Mouse (Mus musculus): ENCODE measurements around the gene Rassf5.

Rassf5 gene

GRCm38 (mm10) chr1:131257288-131257687 lies 12.2 kb upstream of the Rassf5 start:
- DNase-seq (ENCODE audit: low spot score): no peak

- DNase-seq (ENCODE audit: low spot score): peak; percentile 47
These were observed 7.6 kb upstream of the Rassf5 start for GRCm38 (mm10) chr1:131252516-131253250.

GRCm38 (mm10) chr1:131246433-131247395 lies 1.7 kb upstream of the Rassf5 start:
- peak; percentile 66 for DNase-seq (ENCODE audit: low spot score)

- peak; percentile 53 for DNase-seq (ENCODE audit: low spot score)
These were observed 868 bp upstream of the Rassf5 start for GRCm38 (mm10) chr1:131245926-131246325.

GRCm38 (mm10) chr1:131244536-131245088 lies 446 bp downstream of the Rassf5 start:
- no peak for DNase-seq (ENCODE audit: low spot score)

- DNase-seq (ENCODE audit: low spot score): no peak
These were observed 2.1 kb downstream of the Rassf5 start for GRCm38 (mm10) chr1:131242956-131243355.

GRCm38 (mm10) chr1:131239576-131240193 lies 5.4 kb downstream of the Rassf5 start:
- DNase-seq (ENCODE audit: low spot score): no peak

- peak; percentile 74 for DNase-seq (ENCODE audit: low spot score)
These were observed 6.1 kb downstream of the Rassf5 start for GRCm38 (mm10) chr1:131238931-131239381.

- DNase-seq (ENCODE audit: low spot score): no peak
These were observed 9.0 kb downstream of the Rassf5 start for GRCm38 (mm10) chr1:131236077-131236476.

- no peak for DNase-seq (ENCODE audit: low spot score)
These were observed 11.5 kb downstream of the Rassf5 start for GRCm38 (mm10) chr1:131233527-131233926.

GRCm38 (mm10) chr1:131228659-131229058 lies 16.4 kb downstream of the Rassf5 start:
- no peak for DNase-seq (ENCODE audit: low spot score)

- no peak for DNase-seq (ENCODE audit: low spot score)
These were observed 16.8 kb downstream of the Rassf5 start for GRCm38 (mm10) chr1:131228225-131228624.

- no peak for DNase-seq (ENCODE audit: low spot score)
These were observed 20.1 kb downstream of the Rassf5 start for GRCm38 (mm10) chr1:131224848-131225471.

- DNase-seq (ENCODE audit: low spot score): no peak
These were observed 21.7 kb downstream of the Rassf5 start for GRCm38 (mm10) chr1:131223345-131223744.

- no peak for DNase-seq (ENCODE audit: low spot score)
These were observed 23.1 kb downstream of the Rassf5 start for GRCm38 (mm10) chr1:131221822-131222590.

- no peak for DNase-seq (ENCODE audit: low spot score)
These were observed 26.1 kb downstream of the Rassf5 start for GRCm38 (mm10) chr1:131218933-131219332.

GRCm38 (mm10) chr1:131213361-131213760 lies 31.7 kb downstream of the Rassf5 start:
- DNase-seq (ENCODE audit: low spot score): no peak

GRCm38 (mm10) chr1:131212956-131213355 lies 32.1 kb downstream of the Rassf5 start:
- no peak for DNase-seq (ENCODE audit: low spot score)

GRCm38 (mm10) chr1:131211655-131212054 lies 33.4 kb downstream of the Rassf5 start:
- DNase-seq (ENCODE audit: low spot score): no peak

- DNase-seq (ENCODE audit: low spot score): no peak
These were observed 35.1 kb downstream of the Rassf5 start for GRCm38 (mm10) chr1:131209971-131210426.

GRCm38 (mm10) chr1:131208800-131209199 lies 36.3 kb downstream of the Rassf5 start:
- no peak for DNase-seq (ENCODE audit: low spot score)
